Mouse (Mus musculus): ENCODE results near the gene Hnrnpa2b1.
"Not testable (repeated sequence)": the region's sequence is repeated elsewhere in the genome, so short reads cannot be mapped to it uniquely, and the experiment has no call there.

The Hnrnpa2b1 gene

DNA sequence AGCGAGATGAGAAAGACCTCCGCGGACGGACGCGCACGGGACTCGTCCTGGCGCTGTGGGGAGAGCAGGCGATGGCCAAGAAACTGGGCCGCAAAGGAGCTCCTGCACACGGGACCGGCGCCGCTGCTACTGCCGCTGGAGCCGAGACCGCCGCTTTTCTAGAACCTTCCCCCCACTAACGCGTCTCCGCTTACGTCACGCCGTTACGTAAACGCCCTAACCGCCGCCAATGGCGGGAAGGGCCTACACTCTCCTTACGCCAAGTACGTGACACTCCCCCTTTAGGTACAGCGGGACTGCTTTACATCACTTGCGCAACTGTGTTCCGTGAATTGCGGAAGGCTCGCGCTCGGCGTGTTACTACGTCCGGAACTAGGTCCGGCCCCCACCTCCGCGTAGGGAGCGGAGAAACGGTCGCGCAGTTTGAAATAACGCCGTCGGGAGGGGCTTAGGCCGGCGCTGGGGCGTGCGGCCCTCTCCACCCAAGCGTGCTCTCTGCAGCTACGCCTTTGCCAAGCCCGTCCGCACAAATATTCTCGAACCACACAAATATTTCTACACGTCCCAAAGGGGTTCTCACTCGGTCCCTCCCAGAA is at the start of gene Hnrnpa2b1:
Gene Hnrnpa2b1 (minus strand): TSS at position 180 of the 596 bp plus-strand sequence.
- peak; percentile 98 for DNase-seq

DNA sequence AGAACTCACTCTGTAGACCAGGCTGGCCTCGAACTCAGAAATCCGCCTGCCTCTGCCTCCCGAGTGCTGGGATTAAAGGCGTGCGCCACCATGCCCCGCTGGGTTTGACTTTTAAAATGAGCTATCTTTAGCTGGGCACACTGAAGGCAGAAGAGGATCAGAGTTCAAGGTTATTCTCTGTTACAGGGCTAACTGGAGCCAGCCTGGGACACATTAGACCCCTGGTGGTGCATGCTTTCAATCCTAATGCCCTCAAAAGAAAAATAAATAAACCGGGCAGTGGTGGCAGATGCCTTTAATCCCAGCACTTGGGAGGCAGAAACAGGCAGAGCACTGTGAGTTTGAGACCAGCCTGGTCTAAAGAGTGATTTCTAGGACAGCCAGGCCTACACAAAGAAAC is 45.2 kb upstream of the Hnrnpa2b1 start:
- DNase-seq: no peak

DNA sequence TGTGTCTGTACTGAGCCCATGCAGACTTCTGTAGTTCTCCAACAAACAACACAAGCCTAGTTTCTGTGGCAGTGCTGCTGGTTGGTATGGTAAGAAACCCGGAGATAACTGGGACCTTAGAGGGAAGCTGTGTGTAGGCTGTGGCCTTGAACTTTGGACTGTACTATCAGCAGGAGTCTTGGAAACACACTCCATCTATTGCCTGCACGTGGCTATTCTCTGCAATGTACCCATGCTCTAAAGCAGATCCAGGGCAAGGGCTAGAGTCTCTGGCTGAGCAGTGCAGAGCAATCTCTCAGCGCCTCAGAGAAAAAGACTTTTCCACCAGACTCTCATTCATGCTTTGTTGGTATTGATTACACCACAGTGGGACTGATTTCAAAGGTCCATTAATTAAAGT is 44.1 kb upstream of the Hnrnpa2b1 start:
- no peak for DNase-seq

DNA sequence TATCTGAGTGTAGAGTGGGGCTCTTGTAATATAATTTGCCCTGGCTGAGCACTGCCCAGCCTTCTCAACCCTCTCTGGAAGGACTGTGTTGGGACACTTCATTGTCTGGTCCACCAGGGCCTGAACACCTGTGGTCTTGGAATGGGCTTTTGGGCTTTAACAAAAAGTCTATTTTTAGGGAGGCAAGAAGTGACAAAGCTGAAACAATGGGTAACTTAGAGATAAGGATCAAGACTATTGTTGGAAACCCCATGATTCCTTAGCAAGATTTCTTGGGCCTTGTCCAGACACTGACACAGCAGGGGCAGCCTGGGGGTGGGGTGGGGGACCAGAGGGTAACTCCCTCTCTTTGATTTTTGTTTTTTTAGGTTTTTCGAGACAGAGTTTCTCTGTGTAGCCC is 41.3 kb upstream of the Hnrnpa2b1 start:
- no peak for DNase-seq

DNA sequence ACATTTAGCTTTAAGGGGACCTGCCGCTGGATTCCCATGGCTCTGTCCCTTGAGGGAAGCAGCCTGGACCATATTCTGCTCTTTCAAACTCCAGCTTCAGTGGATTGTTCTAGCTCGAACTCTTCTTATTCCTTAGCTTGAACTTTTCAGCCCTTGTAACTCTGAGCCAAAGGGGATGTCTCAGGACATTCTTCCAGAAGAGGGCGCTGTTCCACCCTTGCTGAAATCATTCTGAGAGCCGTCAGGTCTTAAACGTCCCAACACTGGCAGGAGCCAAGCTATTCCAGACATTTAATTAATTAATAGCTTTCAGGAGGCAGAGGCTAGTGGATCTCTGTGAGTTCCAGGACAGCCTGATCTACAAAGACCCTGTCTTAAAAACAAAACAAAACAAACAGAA is 40.4 kb upstream of the Hnrnpa2b1 start:
- peak; percentile 57 for DNase-seq

DNA sequence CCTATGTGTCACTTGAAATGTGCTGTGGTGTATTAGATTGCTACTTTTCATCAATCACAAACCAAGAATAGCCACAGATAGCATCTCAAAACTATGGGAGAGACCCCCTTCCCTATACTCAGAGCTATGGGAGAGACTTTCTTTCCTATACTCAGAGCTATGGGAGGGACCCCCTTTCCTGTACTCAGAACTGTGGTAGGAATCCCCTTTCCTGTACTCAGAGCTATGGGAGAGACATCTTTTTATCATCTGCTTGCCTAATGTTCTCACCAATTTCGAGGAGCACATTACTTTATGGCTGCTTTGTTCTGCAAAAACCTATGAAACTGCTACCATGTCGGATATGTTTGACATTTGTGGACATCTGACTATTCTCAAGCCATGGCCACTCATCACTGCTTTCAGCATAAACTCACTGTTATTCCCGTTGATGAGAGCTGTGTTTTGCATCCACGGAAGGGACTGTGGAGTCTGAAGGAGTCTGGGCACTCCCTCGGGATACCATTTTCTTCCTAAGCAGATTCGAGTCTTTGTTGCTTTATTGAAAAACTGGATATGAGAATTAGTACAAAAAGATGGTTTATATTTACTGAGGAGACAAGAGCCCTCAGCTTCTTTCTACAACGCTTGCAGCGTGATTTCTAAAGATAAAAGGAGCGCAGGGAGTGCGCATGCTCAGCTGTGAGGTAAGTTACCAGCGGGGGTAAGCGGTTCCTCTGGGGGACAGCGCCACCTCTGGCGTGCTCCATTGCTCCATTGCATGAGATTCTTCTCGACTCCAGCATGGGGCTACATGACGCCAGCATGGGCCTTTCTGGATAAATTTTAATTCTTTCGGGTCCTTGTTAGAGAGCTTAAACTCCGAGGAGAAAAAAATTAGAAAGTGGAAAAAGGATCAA is 39.3 kb upstream of the Hnrnpa2b1 start:
- peak; percentile 87 for DNase-seq

DNA sequence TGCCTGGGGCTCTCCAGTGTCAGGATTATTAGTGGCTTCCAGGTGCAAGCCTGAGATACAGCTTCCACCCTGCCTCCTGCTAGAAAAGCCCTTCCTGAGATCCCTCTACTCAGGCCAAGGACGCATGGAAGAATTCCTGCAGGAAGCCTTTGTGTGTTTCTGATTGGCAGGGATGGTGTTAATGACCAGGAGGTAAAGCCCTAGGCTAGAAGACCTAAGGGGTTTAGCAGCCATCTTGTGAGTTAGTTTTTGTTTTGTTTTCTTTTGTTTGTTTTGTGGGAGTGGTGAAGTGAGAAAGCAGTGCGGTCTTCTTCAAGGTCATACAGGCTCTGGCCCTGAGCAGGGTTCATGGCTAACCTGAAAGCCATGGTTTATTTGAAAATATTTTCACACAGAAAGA is 37.9 kb upstream of the Hnrnpa2b1 start:
- DNase-seq: no peak

DNA sequence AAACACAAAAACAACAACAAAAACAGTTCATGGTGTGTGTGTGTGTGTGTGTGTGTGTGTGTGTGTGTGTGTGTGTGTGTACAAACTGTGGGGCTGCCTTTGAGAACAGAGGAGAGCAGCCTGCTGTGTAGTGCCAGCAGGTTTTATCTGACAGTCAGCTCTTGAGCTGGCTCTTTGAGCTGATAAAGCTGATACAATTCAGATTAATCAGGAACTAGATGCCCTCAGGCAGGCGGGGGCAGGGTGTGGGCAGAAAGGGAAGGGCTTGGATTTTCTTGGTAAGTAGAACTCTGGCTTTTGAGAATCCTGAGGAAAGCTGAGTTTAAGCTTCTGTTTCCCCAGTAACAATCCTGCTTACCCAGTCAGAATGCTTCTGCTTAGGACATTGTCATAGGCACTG is 36.0 kb upstream of the Hnrnpa2b1 start:
- DNase-seq: no peak

DNA sequence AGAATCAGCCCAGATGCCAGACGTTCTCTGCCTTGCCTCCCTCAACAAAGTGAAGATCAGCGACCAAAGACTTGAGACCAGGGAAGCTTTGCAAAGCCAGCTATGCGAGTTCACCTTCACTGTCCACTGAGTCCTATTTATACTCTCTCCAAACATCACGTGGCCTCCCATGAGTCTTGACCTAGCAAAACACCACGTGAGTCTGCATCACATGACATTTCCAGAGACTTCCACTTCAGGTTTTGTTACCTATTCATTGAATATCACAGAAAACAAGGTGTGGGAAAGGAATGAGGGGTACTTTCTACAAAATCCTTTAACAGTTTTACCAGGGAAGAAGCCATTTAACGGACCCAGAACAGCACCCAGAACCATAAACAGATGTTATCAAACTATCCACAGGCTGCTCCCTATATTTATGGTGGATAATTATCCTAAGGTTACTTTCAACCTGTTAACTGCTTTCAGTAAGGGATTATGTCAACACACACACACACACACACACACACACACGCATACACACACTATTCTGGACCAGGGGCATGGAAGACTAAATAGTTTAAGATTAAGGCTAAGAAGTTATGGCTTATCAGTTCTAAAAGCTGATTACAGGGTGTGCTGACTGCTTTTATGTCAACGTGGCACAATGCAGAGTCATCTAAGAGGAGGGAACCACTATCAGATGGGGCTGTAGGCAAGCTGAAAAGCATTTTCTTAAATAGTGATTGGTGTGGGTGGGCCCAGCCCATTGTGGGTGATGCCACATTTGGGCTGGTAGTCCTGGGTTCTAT is 27.8 kb upstream of the Hnrnpa2b1 start:
- no peak for DNase-seq

DNA sequence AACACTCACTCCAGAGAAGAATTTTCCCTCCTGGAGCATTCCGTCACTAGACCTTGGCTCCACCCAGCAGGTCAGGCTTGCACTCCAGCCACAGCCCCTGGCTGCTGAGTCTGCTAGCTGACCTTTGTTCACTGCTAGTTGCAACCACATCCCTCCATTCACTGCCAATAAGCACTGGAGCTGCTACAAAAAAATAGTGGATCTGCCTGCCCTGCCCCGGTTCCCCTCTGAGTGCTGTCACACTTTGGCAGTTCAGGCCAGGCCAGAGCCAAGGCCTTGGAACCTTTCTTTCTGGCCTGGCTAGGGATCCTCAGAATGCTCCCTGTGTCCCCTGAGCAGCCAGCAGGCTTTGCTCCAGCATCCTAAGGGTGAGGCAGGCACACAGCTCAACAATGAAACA is 20.1 kb upstream of the Hnrnpa2b1 start:
- no peak for DNase-seq

DNA sequence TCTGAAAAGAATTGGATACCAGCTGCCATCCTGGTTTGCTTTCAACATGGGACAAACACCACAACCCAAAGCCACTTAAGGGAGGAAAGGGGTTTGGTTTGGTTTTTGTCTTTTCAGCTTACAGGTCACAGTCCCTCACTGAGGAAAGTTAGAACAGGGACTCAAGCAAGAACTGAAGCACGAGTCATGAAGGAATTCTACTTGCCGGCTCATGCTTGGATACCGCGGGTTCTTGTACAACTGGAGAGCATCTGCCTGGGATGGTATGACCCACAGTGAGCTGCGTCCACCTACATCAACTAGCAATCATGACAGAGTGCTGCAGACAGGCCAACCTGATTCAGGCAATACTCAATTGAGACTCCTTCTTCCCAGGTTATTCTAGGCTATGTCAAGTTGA is 17.0 kb upstream of the Hnrnpa2b1 start:
- DNase-seq: no peak

DNA sequence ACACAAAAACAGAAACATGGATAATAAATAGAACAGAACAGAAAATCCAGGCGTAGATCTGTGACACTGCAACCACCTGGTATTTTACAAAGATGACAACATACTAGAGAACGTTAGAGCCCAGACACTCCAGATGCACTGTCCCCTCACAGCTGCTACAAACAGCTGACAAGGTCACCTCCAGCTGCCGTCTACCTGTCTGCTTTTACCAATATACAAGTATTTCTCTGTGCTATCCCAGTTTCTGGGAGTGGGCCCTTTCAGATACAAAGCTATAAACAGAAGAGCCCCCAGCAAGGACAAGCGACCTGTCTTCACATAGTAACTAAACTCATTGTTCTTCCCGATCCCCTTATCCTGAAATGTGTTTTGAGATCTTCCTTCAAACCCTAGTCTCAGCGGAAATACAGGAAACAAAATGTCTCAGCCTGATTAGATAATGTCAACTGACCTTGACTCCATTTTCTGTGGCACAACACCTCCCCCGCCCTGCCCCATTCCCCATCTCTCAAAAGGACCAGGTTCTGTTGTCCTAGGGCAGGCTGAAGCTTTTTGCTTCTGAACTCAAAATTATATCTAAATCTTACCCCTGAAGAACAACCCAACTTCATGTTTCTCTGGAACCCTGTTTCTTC is 16.5 kb upstream of the Hnrnpa2b1 start:
- DNase-seq: no peak

DNA sequence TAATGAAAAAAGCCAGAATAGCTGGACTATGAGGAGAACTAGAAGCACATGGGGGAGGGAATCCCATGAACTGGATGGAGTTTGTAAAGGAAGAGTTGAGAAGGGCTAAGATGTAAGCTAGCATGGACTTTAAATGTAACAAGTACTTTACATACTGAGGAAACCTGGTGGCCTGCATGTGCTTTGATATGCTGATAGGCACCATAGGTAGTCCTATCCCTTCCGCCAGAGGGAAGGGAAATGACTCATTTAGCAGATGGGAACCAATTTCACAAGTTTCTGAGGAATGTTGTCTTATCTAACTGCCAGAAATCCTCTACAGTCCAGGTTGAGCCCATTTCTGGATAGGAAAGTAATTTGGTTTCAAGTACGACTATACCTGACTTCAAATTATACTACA is 16.0 kb upstream of the Hnrnpa2b1 start:
- no peak for DNase-seq

DNA sequence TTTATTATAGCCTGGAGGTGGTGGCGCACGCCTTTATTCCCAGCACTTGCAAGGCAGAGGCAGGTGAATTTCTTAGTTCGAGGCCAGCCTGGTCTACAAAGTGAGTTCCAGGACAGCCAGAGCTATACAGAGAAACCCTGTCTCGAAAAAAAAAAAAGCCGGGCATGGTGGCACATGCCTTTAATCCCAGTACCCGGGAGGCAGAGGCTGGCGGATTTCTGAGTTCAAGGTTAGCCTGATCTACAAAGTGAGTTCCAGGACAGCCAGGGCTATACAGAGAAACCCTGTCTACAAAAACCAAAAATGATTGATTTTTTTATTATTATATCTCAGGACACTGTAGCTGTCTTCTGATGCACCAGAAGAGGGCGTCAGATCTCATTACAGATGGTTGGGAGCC is 14.9 kb upstream of the Hnrnpa2b1 start:
- not testable (repeated sequence) for DNase-seq

DNA sequence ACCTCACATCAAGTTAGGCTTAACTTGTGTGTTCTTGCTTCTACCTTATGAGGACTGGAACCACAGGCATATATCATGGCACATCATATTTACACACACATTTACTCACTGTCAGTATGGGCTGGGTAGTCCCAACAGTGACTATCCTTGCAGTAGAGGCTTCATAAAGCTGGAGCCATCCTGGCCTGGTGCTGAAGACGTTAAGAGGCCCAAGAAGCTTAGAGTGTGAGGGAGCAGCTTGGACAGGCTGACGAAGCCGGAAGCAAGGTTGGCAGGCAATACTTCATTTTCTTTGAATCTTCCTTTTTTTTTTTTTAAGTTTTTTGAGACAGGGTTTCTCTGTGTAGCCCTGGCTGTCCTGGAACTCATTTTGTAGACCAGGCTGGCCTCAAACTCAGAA is 14.2 kb upstream of the Hnrnpa2b1 start:
- no peak for DNase-seq

DNA sequence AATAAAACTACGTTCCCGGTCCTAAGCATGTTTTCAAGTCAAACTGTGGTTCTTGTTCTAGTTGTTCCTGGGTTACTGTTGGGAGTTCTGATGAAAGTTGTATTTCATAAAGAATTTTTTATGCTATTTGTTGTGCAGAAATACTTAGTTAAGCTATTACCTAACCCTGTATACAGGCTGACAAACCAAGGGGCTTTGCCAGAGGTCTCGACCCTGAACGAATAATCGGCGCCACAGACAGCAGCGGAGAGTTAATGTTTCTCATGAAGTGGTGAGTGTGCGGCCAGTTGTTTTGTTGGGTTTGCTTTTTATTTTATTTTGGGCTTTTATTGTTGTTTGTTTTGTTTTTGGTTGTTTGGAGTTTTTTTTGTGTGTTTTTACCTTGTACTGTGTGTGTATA is 11.9 kb upstream of the Hnrnpa2b1 start:
- DNase-seq: no peak

DNA sequence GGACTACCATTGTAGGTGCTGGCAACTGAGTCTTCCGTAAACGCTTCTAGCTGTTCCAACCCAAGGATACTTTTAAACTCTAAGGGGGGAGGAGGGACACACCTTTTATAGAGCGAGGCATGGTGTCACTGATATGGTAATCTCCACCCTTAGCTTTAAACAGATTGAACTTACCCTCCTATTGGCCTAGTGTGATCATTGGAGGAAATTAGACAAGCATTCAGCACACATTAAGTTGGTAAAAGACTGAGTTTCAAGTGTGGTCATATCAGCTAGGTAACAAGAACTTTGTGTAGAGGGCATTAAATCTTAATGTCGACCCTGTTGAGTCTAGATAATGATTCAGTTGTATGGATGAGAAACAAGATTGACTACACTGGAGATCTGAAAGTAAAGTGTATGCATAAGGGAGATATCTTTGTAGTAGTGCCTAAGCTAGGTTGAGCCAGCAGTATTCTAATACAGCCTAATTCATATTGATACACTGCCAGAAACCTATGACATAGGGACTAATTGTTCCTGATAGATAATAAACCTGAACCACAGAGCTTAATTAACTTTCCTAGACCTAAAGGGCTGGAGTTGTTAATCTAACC is 9.5 kb upstream of the Hnrnpa2b1 start:
- no peak for DNase-seq

DNA sequence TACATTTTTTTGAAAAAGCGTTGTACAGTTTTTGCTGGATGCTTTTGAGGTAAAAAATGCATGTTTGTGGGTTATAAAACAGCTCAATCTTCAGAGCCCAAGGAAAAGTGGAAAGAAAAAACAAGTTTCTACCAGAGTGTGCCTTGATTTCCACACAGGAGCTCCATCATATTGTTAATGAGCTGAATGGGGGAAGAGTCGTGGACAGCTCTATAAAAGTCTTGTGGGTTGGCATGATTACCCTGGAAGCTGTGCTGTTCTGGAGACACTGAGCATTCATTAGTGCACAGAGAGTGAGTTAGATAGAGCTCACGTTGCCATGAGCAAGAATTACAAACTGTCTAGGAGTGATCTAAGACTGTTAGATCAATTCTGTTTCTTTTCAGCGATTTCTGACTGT is 2.5 kb upstream of the Hnrnpa2b1 start:
- no peak for DNase-seq

DNA sequence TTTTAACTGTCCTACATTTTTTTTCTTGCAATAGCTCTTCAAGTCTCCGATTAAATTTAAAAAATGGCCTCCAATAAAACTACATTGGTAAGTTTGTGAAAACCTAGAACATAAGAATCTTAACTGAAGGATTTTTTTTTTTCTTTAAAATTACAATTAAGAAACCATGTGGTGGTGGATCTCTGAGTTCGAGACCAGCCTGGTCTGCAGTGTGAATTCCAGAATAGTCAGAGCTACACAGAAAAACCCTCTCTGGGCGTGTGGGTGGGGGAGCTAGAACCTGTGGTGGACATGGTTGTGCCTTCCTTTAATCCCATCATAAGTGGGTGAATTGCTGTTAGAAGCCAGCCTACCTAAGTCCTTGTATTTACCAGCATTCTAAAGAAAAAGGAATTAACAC is 2.1 kb upstream of the Hnrnpa2b1 start:
- no peak for DNase-seq

DNA sequence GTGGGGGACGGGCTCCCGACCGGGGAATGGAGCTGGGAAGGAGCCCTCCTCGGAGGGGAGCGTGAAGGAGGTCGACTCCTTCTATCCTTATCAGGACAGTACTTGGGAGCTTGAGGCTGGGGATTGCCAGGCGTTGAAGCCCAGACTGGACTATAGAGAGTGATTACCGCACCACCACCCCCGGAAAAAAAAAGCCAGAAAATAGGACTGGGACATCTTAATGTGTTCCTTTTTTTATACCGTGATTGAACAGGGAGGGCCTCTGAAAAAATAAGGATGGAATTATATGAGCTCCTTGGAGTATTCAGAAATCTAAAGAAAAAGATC is 1.4 kb upstream of the Hnrnpa2b1 start:
- no peak for DNase-seq

DNA sequence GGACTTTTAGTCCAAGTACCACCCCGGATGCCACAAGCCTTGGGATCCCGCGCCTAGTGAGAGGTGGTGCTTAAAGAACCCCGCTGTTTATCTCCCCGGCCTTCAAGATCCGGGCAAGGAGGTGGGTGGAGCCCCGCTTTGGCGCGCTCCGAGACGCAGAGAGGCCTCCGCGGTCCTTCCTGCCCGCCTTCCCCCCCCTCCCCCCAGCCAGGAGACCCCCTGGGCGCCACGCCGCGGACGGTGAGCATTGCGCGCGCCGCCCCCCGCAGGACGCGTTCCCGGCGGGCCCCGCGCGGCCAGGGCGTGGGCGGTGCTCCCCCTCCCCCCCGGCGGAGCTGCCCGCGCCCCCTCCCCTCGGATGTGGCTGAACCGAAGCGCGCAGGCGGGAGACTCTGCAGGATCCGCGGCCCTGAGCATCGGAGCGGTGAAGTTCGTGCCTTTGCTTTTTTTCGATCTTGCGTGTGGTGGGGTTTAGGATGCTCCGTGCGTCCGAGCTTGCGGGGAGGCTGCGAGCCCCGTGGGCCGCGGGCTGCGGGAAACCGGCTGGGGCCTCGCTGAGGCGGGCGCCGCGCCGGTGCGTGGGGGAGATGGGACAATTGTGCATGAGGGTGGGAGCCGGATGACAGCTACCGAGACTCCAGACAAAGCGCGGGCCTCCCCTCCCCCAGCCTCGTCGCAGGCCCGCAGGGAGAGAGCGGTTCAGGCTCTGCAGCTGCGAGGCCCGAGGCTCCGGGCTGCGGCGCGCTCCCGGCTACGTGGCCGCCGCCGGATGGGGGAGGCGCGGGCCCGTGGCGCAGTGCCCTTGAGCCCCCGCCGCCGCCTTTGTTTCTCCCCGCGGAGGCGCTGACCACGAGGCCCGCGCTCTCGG is 851 bp upstream of the Hnrnpa2b1 start, which contains the start of gene Cbx3:
Gene Cbx3 (plus strand): TSS at position 50 of the 868 bp plus-strand sequence.
- DNase-seq: peak; percentile 91
